Mouse (Mus musculus) spleen, adult 2 months (tissue): ENCODE data around the gene Pla2g16.

ENCODE experiments used
- CTCF ChIP-seq: fragments of 200-500 bp; IDR thresholded peaks from 2 replicates; pipeline ENCODE4 v1.5.1; 2011; ENCODE audit warnings: mild to moderate bottlenecking, inconsistent platforms; ENCODE audit not compliant: insufficient read depth, insufficient read length, insufficient replicate concordance; ENCODE audit errors: extremely low read depth
- POLR2A ChIP-seq: fragments of 200-500 bp; IDR thresholded peaks from 2 replicates; pipeline ENCODE4 v1.6.1; 2011; ENCODE audit warnings: low read depth, low read length, inconsistent platforms

DNA sequence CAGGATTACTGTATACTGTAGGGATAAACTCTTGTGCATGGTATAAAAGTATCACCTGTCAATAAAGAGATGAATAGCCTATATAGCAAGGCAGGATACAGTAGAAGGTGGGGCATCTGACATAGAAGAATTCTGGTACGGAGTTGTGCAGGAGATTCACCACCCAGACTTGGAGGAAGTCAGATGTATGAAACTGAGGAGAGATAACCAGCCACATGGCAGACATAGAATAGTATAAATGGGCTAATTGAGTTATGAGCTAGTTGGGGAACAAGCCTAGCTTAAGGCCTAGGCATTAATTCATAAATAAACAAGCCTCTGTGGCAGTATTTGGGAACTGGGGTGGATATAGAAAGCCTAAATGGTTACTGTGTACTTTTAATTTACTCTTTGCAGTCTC, 40.8 kb upstream of the Pla2g16 start:
- TF ChIP-seq CTCF = no peak
- no peak for TF ChIP-seq POLR2A
